Mouse (Mus musculus): ENCODE measurements around the gene Map3k3.
"Not testable (repeated sequence)": the region's sequence is repeated elsewhere in the genome, so short reads cannot be mapped to it uniquely, and the experiment has no call there.

Gene Map3k3

DNA sequence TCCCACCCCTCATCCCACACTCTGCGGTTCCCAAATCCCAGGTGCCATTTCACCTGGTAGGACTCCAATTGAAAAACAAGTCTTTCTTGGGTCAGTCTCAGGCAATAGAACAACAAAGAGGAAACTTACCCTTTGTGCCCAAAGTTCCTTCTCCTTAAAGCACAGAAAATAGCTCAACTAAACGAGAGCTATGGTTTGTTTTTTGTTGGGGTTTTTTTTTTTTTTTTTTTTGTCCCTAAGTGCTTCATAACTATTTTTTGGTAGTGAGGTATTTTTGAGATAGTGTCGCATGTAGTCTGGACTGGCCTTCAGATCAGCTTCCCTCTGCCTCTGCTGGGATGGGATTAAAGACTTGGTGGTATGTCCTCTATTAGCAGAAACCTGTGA lies 109.7 kb downstream of the Map3k3 start:
- DNase-seq: no peak

DNA sequence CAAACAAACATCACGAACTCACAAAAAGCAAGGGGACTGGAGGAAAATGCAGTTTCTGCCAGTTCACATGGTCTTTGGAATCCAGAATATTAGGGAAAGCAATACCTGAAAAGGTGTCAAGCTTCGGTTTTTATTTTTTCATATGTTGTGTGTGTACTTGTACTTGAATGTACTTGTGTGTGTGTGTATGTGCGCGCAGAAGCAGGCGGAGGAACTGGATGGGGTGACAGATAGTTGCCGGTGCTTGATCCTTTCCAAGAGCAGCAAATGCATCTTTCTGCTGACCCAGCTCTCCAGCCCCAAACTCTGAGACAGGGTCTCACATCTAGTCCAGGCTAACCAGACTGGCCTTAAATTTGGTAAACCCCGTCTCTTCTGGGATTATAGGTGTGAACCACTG lies 110.5 kb downstream of the Map3k3 start:
- DNase-seq: no peak

DNA sequence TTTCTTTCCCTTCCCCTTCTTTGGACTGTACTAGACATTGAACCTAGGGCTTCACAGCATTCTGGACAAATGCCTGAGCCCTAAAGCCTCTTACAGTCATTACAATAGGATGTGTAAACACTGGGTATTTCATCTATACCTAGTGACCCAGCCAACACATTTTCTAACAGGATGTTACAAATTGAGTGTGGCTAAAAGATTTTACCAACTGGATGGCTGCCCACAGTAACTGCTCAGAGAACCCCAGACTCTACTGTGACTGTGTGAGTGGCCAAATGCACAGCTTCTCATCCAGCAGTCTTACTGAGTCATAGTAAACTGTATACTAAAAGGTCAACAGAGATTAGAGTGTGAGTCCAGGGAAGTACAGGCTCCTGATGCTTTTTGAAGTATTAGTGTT lies 110.9 kb downstream of the Map3k3 start:
- DNase-seq: no peak

DNA sequence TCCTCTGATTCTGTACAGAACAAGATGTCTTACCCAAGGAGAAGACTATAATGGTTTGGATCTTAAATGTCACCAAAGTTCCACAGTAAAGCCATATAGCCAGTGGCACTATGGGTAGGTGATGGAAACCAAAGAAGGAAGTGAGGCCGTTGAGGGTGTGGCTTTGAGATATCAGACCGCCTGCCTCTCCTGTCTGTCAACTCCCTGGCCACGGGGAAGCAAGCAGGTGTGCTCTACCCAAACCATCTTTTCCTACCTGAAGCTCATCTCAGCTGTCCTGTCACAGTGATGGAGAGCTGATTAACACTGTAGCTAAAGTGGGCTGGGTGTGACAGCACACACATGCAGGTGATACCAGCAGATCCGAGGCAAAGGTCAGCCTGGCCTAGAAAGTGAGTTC lies 113.9 kb downstream of the Map3k3 start:
- DNase-seq: no peak

DNA sequence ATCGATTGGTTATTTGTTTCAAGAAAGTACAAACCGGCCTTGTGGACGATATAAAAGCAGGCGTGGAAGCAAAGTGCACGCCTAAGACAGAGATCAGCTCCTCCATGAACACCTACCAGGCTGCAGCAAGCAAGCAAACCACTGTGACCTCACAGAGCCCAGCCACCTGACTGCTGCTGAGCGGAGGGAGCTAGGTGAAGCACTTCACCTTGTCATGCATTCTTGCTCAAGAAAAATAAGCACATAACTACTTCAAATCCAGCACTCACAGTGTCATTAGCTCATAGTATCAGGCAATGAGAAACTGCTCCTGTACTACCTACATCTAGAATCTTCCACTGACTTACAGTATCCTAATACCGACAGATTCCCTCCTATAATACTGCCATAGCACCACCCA lies 115.6 kb downstream of the Map3k3 start:
- DNase-seq: not testable (repeated sequence)

DNA sequence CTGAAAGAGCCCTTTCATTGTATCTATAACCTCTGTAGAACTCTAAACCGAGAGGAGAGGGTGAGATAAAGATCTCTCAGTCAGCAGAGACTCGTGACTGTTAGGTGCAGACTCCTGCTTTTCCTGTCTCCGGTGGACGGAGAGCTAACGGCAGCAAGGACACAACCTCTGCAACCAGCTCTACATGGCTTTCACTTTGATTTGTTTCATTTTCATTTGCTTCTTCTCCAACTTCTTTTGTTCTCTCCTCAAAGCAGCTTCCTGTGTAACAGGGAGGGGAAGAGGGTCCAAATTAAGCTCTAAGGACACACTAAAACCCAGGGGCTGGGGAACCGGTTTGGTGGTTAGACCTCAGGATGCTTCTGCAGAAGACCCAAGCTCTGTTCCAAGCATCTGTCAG lies 116.3 kb downstream of the Map3k3 start:
- DNase-seq: no peak

DNA sequence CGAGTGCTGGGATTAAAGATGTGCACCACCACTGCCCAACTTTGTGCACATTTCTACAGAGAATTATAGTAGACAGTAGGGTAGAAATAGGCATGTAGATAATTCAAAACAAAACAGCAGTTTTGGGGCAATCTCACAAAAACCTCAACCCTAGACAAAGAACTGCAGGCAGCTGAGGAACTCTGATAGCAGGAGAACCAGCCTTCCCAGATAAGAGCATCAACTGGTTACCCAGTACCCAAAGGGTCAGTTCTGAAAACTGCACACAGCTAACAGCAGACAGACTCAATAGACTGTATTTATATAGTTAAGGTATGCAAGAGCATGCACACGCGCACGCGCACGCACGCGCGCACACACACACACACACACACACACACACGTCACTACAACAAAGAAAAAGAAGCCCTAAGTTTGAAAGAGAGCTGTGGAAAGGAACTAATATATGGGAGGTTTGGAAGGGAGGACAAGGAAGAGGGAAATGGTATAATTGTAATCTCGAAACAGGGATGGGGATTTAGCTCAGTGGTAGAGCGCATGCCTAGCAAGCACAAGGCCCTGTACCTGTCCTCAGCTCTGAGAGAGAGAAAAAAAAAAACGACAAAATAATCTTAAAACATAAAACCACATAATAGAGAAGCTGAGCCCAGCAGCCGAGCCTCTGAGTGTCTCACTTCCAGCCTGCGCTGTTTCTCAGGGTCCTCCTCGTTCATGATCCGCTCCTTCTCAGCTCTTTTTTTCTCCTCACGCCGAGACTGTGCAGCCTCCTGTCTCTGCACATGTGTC lies 117.1 kb downstream of the Map3k3 start:
- DNase-seq: no peak

DNA sequence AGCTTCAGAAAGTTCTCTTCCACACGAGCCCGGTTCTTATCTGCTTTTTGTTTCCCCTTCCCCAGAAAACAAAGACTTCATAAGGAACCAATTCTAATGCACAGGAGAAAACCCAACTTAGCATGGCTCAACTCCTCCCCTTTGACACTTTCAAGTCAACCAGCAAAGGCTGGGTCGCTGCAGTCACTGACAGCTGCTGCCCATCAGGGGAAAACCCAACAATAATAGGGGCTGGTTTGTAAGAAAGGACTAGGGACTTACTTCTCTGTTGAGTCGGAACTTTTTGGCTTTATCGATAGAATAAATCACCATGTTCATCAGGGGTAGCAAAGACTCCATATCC lies 117.7 kb downstream of the Map3k3 start, which contains the start of gene Strada:
Gene Strada (minus strand): TSS at position 46 of the 343 bp plus-strand sequence.
- DNase-seq: no peak

All from embryo, embryonic 11 days (tissue).